ENCODE assay signal across 8 mouse cellular contexts in the genomic region with DNA sequence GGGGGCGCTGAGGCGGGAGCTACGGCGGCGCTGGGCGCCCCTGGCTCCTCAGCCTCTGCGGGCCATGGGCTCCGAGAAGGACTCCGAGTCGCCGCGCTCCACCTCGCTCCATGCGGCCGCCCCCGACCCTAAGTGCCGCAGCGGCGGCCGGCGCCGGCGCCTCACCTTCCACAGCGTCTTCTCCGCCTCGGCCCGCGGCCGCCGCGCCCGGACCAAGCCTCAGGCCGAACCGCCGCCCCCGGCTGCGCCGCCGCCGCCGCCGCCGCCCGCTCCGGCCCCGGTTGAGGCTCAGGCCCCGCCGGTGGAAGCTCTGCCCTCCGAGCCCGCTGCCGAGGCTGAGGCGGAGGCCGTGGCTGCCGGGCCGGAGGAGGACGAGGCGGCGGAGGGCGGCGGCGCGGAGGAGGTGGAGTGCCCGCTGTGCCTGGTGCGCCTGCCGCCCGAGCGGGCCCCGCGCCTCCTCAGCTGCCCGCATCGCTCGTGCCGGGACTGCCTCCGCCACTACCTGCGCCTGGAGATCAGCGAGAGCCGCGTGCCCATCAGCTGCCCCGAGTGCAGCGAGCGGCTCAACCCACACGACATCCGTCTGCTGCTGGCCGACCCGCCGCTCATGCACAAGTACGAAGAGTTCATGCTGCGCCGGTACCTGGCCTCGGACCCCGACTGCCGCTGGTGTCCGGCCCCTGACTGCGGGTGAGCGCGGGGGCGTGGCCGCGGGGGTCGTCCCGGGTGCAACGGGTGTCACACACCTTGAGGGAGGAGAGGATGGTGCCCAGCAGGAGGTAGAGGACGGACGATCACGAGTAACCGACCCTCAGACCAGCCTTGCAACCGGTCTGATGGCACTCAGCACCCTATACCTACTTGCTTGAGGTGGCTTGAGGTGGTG. TPM values are rescaled to one million over a fixed set of nuclear protein-coding genes. Genes with fewer than 3 reads are reported as not detected.
A peak's percentile ranks its signal among the peaks of the same experiment; 100 is the strongest.
DNase-seq lines count a peak whose midpoint lies in the region; ATAC-seq and TF ChIP-seq lines count a peak whose summit lies in the region.

Gene Rnf19b (plus strand): TSS at position 65 of the 886 bp plus-strand sequence.

- H3K27me3 ChIP-seq in heart, embryonic 13.5 days (replicated peaks) = no peaks in the 10 kb centered on the region
- H3K27me3 ChIP-seq in kidney, postnatal 0 days (ENCODE audit: insufficient read depth, low read length) = no peaks in the 10 kb centered on the region
- no peaks in the 10 kb centered on the region for H3K27me3 ChIP-seq in liver, embryonic 16.5 days (ENCODE audit: control insufficient read depth, insufficient read depth, low read depth, low read length)
- no peaks in the 10 kb centered on the region for H3K27me3 ChIP-seq in neural tube, embryonic 11.5 days (ENCODE audit: control insufficient read depth, insufficient read depth, low read length)

- peak within 1 kb of the TSS; percentile 98 for H3K9ac ChIP-seq in heart, embryonic 13.5 days
- peak within 1 kb of the TSS; percentile 86 for H3K9ac ChIP-seq in kidney, postnatal 0 days (ENCODE audit: low read depth, low read length)
- peak within 1 kb of the TSS; percentile 91 for H3K9ac ChIP-seq in liver, embryonic 16.5 days (ENCODE audit: low read depth, low read length)
- peak within 1 kb of the TSS; percentile 91 for H3K9ac ChIP-seq in neural tube, embryonic 11.5 days (ENCODE audit: low read length)

- H3K4me3 ChIP-seq in heart, embryonic 13.5 days = peak within 1 kb of the TSS; percentile 94
- peak within 1 kb of the TSS; percentile 90 for H3K4me3 ChIP-seq in kidney, postnatal 0 days (replicated peaks; ENCODE audit: low read depth, low read length)
- peak within 1 kb of the TSS; percentile 80 for H3K4me3 ChIP-seq in liver, embryonic 16.5 days (ENCODE audit: low read depth, low read length)
- H3K4me3 ChIP-seq in neural tube, embryonic 11.5 days (ENCODE audit: low read depth, low read length) = peak within 1 kb of the TSS; percentile 59

- no peaks in the 10 kb centered on the region for H3K36me3 ChIP-seq in heart, embryonic 13.5 days
- H3K36me3 ChIP-seq in kidney, postnatal 0 days (ENCODE audit: insufficient read depth, low read length) = no peaks in the 10 kb centered on the region
- H3K36me3 ChIP-seq in liver, embryonic 16.5 days (ENCODE audit: control insufficient read depth, insufficient read depth) = no peaks in the 10 kb centered on the region
- no peaks in the 10 kb centered on the region for H3K36me3 ChIP-seq in neural tube, embryonic 11.5 days (ENCODE audit: control insufficient read depth, insufficient read depth, low read length)

- H3K4me2 ChIP-seq in heart, embryonic 13.5 days = peak within 1 kb of the TSS; percentile 100
- peak within 1 kb of the TSS; percentile 95 for H3K4me2 ChIP-seq in kidney, postnatal 0 days (ENCODE audit: low read length)
- peak within 1 kb of the TSS; percentile 100 for H3K4me2 ChIP-seq in liver, embryonic 16.5 days (ENCODE audit: low read depth, low read length)
- peak within 1 kb of the TSS; percentile 86 for H3K4me2 ChIP-seq in neural tube, embryonic 11.5 days (ENCODE audit: low read depth)

- H3K27ac ChIP-seq in heart, embryonic 13.5 days (replicated peaks) = peak within 1 kb of the TSS; percentile 91
- peak within 1 kb of the TSS; percentile 89 for H3K27ac ChIP-seq in kidney, postnatal 0 days
- H3K27ac ChIP-seq in liver, embryonic 16.5 days (ENCODE audit: low read length) = peak within 1 kb of the TSS; percentile 90
- H3K27ac ChIP-seq in neural tube, embryonic 11.5 days (ENCODE audit: low read depth, low read length) = peak within 1 kb of the TSS; percentile 81

- DNase-seq in CD4-positive, CD25-positive, alpha-beta regulatory T cell, adult 2 months (ENCODE audit: low read depth, low spot score) = peak; percentile 68
- DNase-seq in adrenal gland, postnatal 36 days = peak; percentile 67 to 78
- peak; percentile 53 for DNase-seq in kidney, postnatal 0 days (ENCODE audit: low spot score)
- DNase-seq in neural tube, embryonic 11.5 days (ENCODE audit: low spot score) = peak; percentile 58
- DNase-seq in thymus, adult 18-20 months = peak; percentile 28 to 49

- under 1% methylated on average over 87 of the region's 107 CpGs for WGBS in heart, embryonic 13.5 days
- under 1% methylated on average over 80 of the region's 107 CpGs for WGBS in kidney, postnatal 0 days
- under 1% methylated on average over 86 of the region's 107 CpGs for WGBS in liver, embryonic 16.5 days (ENCODE audit: insufficient replicate concordance)
- WGBS in neural tube, embryonic 11.5 days = under 1% methylated on average over 47 of the region's 107 CpGs

- peaks cover 31% of the 10 kb centered on the region for H3K4me1 ChIP-seq in heart, embryonic 13.5 days
- H3K4me1 ChIP-seq in kidney, postnatal 0 days (replicated peaks; ENCODE audit: insufficient read depth, low read length) = no peaks in the 10 kb centered on the region
- peaks cover 31% of the 10 kb centered on the region for H3K4me1 ChIP-seq in liver, embryonic 16.5 days (ENCODE audit: control insufficient read depth, low read depth, low read length)
- H3K4me1 ChIP-seq in neural tube, embryonic 11.5 days (ENCODE audit: control insufficient read depth, insufficient read depth, low read length) = peaks cover 9% of the 10 kb centered on the region; the same call in 1 of the 2 replicates

- no peak for TF ChIP-seq CTCF in kidney, postnatal 0 days (IDR thresholded peaks at IDR 0.05; ENCODE audit: low read depth)

- peak; percentile 53 for ATAC-seq in erythroblast, adult 5-6 weeks (replicated peaks; ENCODE audit: low FRiP score, poor library complexity, severe bottlenecking)
- peak; percentile 33 for ATAC-seq in heart, embryonic 13.5 days (ENCODE audit: extremely low read depth, insufficient number of reproducible peaks, low FRiP score, low TSS enrichment)
- ATAC-seq in kidney, postnatal 0 days (replicated peaks; ENCODE audit: low FRiP score, low read depth) = peak; percentile 41
- peak; percentile 68 for ATAC-seq in liver, embryonic 16.5 days (ENCODE audit: low read depth)
- peak; percentile 56; the same call in 1 of the 2 replicates for ATAC-seq in neural tube, embryonic 11.5 days (ENCODE audit: insufficient read depth, low FRiP score, low TSS enrichment)

- H3K9me3 ChIP-seq in heart, embryonic 13.5 days = no peaks in the 10 kb centered on the region
- H3K9me3 ChIP-seq in kidney, postnatal 0 days (replicated peaks; ENCODE audit: low read length) = no peaks in the 10 kb centered on the region
- no peaks in the 10 kb centered on the region for H3K9me3 ChIP-seq in liver, embryonic 16.5 days (replicated peaks; ENCODE audit: control insufficient read depth, low read length)
- no peaks in the 10 kb centered on the region for H3K9me3 ChIP-seq in neural tube, embryonic 11.5 days (ENCODE audit: control insufficient read depth, low read length)

RNA-seq across cellular contexts. Expression of gene Rnf19b, which starts in this region (rescaled TPM):
- total RNA-seq in adrenal gland, postnatal 36 days (2021) = 10 to 100 TPM; 41.1 to 45.6 TPM
- total RNA-seq in erythroblast, adult 5-6 weeks (2015; ENCODE audit: low replicate concordance) = 9.6 and 12.5 TPM in 2 replicates
- total RNA-seq in erythroblast, adult 5-6 weeks (2017; ENCODE audit: low replicate concordance) = 19.2 and 30.5 TPM in 2 replicates
- polyA plus RNA-seq in heart, embryonic 13.5 days (2015; fragmentation: Nextera tagmentation; extraction: Ambion mirVana) = 5.7 and 6.2 TPM in 2 replicates
- polyA plus RNA-seq in kidney, postnatal 0 days (2015; fragmentation: Nextera tagmentation; extraction: Ambion mirVana) = 6.1 and 7.1 TPM in 2 replicates
- 3.9 and 4.4 TPM in 2 replicates for polyA plus RNA-seq in liver, embryonic 16.5 days (2015; fragmentation: Nextera tagmentation; extraction: Ambion mirVana)
- polyA plus RNA-seq in neural tube, embryonic 11.5 days (2014; fragmentation: Nextera tagmentation; extraction: Ambion mirVana) = 11.8 and 13.6 TPM in 2 replicates

Comparison
In these comparisons a context has a peak if more than half of its experiments do, and no peak if none do; other contexts are left out.
1. Peak in every context shown above with its lines: DNase-seq, ATAC-seq, H3K4me3 ChIP-seq and H3K27ac ChIP-seq.